Mouse (Mus musculus) duodenum, adult 2 months (tissue): ENCODE data around the gene Olfr55. TPM values are rescaled to one million over a fixed set of nuclear protein-coding genes. Genes with fewer than 3 reads are reported as not detected.

Experiments
- polyA plus RNA-seq: library from polyadenylated mRNA; depleted of rRNA; stranded (reverse); fragments of >200 nt; gene quantifications from 2 replicates; pipeline ENCODE4 v1.2.3, GENCODE M21; 2012; ENCODE audit warnings: low replicate concordance; rRNA removed

The Olfr55 gene
- not detected in 2 replicates for polyA plus RNA-seq

DNA sequence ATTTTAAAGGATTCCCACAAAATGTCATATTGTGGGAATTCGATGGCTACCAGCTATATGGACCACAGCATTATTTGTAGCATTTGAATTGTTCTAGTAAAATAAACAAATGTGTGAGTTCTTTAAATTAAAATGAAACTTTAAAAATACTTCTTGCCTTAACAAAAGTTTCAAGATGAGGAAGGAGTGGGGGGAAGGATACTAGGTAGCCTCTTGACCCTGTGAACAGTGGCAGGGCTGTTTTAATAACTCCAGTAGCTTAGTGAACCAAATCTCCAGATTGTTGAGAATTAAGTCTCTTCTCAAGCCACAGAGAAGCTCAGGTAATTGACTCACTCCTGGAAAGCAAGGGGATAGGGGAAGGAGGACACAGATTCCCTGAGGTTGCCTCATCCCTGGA, at the start of gene Olfr55:
Gene Olfr55 (plus strand): TSS at position 301 of the 400 bp plus-strand sequence.

DNA sequence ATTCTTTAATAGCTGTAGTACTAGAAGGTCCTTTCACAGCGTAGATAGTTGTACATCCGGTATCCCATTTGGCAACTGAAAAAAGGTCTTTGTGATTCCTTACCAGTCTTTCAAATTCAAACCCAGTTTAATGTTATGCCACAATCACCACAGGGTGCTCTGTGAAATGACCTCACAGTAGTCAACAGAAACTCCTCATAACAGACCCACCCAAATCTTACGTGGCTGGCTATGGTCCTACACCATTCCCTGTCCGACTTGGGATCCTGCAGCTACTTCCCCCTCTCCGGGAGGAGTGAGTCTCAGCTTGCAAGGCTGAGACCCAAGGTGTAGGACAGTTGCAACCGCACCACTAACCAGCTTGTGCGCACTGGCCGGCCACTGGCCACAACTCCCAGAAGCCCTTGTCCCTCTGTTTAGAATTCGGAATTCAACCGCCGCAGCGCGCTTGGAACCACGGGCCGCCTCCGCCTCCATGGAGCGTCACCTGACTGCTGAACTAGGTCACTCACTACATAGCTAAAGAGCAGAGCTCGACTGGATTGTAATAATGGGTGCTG, 28.9 kb upstream of the Olfr55 start, which contains the start of gene Morc2b:
Gene Morc2b (minus strand): TSS at position 423 of the 560 bp plus-strand sequence.

DNA sequence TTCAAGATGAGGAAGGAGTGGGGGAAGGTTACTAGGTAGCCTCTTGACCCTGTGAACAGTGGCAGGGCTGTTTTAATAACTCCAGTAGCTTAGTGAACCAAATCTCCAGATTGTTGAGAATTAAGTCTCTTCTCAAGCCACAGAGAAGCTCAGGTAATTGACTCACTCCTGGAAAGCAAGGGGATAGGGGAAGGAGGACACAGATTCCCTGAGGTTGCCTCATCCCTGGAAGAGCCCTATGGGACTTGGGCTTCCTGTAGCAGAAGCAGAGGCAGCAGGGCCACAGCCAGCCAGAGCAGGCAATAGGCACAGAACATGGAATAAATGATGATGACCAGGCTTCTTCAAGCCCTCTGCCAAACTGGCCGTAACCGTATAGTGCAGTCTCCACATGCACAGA, 22.8 kb downstream of the Olfr55 start, which contains the start of gene Olfr239:
Gene Olfr239 (plus strand): TSS at position 301 of the 400 bp plus-strand sequence.

GRCm38 (mm10) chr17:33221590-33221989, 53.3 kb downstream of the Olfr55 start, which contains the start of gene Olfr1564:
Gene Olfr1564, minus strand, starts transcription at chr17:33221690.

Other genes with a start within 250 kb of the Olfr55 start
- gene Cyp4f13, start 221.0 kb upstream of the Olfr55 start, polyA plus RNA-seq, result 85.5 and 132 TPM in 2 replicates
- gene Zfp472, start 202.6 kb upstream of the Olfr55 start, polyA plus RNA-seq, result 0.12 and 0.14 TPM in 2 replicates
- 0.45 and 0.47 TPM in 2 replicates for gene Zfp952, start 175.3 kb upstream of the Olfr55 start, polyA plus RNA-seq
- 0.02 TPM in 1 of 2 replicates, not detected in the other for gene Zfp763, start 135.0 kb upstream of the Olfr55 start, polyA plus RNA-seq
- not detected in 2 replicates for gene 4921501E09Rik, start 100.4 kb upstream of the Olfr55 start, polyA plus RNA-seq
- 0.26 and 0.46 TPM in 2 replicates for gene Zfp563, start 79.1 kb upstream of the Olfr55 start, polyA plus RNA-seq
- gene Morc2b, start 28.8 kb upstream of the Olfr55 start, polyA plus RNA-seq, result not detected in 2 replicates
- not detected in 2 replicates for gene Olfr239, start 22.9 kb downstream of the Olfr55 start, polyA plus RNA-seq
- not detected in 2 replicates for gene Olfr1564, start 53.2 kb downstream of the Olfr55 start, polyA plus RNA-seq
- 0.06 and 0.11 TPM in 2 replicates for gene Zfp955a, start 86.7 kb downstream of the Olfr55 start, polyA plus RNA-seq
- not detected in 2 replicates for gene Olfr63, start 96.2 kb downstream of the Olfr55 start, polyA plus RNA-seq
- gene Zfp955b, start 121.1 kb downstream of the Olfr55 start, polyA plus RNA-seq, result 0.31 and 0.41 TPM in 2 replicates
- 0.08 and 0.15 TPM in 2 replicates for gene Zfp81, start 190.4 kb downstream of the Olfr55 start, polyA plus RNA-seq
- gene Zfp101, start 226.2 kb downstream of the Olfr55 start, polyA plus RNA-seq, result 0.08 and 0.42 TPM in 2 replicates